Mouse (Mus musculus): ENCODE measurements around the gene Psat1.

GRCm38 (mm10) chr19:15990102-15990501 is 43.0 kb upstream of the Psat1 start:
- TF ChIP-seq CTCF (IDR thresholded peaks at IDR 0.05; ENCODE audit: low read depth): no peak
- TF ChIP-seq EP300 (IDR thresholded peaks at IDR 0.05; ENCODE audit: low read depth): no peak

All from liver, embryonic 14.5 days (tissue).